Mouse (Mus musculus) monocyte, adult 59 days (primary cell): Measurements from ENCODE around the gene Ptpro. TPM values are rescaled to one million over a fixed set of nuclear protein-coding genes. Genes with fewer than 3 reads are reported as not detected.

Experiments
- total RNA-seq, 2 experiments: library from RNA; stranded (reverse); gene quantifications; one replicate each; pipeline ENCODE4 v1.2.4; 2023

The Ptpro gene
- total RNA-seq: 100 to 1,000 TPM; 350 to 359 TPM

DNA sequence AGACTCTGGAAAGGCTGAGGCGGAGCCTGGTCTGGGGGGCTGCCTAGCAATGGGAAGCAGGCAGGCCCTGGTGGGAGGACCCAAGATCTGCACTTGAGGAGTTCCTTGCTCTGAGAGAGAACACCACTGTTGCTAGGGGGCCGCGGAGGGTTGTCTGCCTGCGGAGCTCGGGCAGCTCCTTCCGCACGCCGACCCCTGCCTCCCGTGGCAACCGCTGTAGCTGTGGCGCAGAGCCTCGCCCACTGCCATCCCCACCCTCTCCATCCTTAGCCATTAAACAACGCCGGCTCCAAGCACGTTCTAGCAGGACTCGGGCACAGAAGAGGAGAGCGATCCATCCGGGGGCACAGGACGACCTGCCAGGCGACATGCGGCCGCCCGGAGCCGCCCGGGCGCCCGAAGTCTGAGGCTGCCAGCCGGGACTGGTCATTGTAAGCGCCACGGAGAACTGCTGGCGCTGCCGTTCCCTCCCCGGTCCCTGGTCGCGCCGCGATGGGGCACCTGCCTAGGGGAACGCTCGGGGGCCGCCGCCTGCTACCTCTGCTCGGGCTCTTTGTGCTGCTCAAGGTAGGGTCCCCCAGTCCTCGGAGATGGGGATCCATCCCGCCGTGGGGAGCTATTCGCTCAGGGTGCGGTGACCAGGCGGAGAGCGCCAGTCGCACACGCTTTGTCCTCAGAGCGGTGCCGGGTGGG is at the start of gene Ptpro:
Gene Ptpro (plus strand): TSS at position 126 of the 693 bp plus-strand sequence.

Other genes starting within 250 kb of the Ptpro start
- gene Rerg, start 81.8 kb upstream of the Ptpro start, total RNA-seq: under 1 TPM in 1 of 2 experiments, not detected in 1; 0.76 TPM